Mouse (Mus musculus) intestine, embryonic 16.5 days (tissue): ENCODE data around the gene Gm49354. TPM values are rescaled to one million over a fixed set of nuclear protein-coding genes. Genes with fewer than 3 reads are reported as not detected.
"Not testable (repeated sequence)": the region's sequence is repeated elsewhere in the genome, so short reads cannot be mapped to it uniquely, and the experiment has no call there.

ENCODE experiments used
- ATAC-seq: fragments of 200-750 bp; cut with Nextera tagmentation; 2 replicates; pipeline ENCODE4 v1.8.0; 2017; ENCODE audit warnings: moderate TSS enrichment, moderate library complexity
- H3K27ac ChIP-seq: fragments of 300-500 bp; sonication (generic); 2 replicates; pipeline ENCODE4 v1.5.1; 2014; ENCODE audit warnings: mild to moderate bottlenecking, low read length
- H3K27me3 ChIP-seq: fragments of 300-500 bp; sonication (generic); replicated peaks from 2 replicates; pipeline ENCODE4 v1.6.1; 2014; ENCODE audit warnings: low read length, control low read depth, mixed read lengths; ENCODE audit not compliant: control insufficient read depth, insufficient read depth
- H3K36me3 ChIP-seq: fragments of 300-500 bp; sonication (generic); 2 replicates; pipeline ENCODE4 v1.6.1; 2014; ENCODE audit warnings: low read length, control low read depth; ENCODE audit not compliant: control insufficient read depth, insufficient read depth
- H3K4me1 ChIP-seq: fragments of 300-500 bp; sonication (generic); 2 replicates; pipeline ENCODE4 v1.6.1; 2014; ENCODE audit warnings: low read length, control low read depth, mixed read lengths; ENCODE audit not compliant: control insufficient read depth, insufficient read depth
- H3K4me2 ChIP-seq: fragments of 300-500 bp; sonication (generic); 2 replicates; pipeline ENCODE4 v1.6.1; 2014; ENCODE audit warnings: low read depth, low read length, control low read depth
- H3K4me3 ChIP-seq: fragments of 300-500 bp; sonication (generic); 2 replicates; pipeline ENCODE4 v1.5.1; 2014; ENCODE audit warnings: mild to moderate bottlenecking, low read length
- H3K9ac ChIP-seq: fragments of 300-500 bp; sonication (generic); 2 replicates; pipeline ENCODE4 v1.6.1; 2014; ENCODE audit warnings: low read depth, low read length
- H3K9me3 ChIP-seq: fragments of 300-500 bp; sonication (generic); 2 replicates; pipeline ENCODE4 v1.6.1; 2016; ENCODE audit warnings: low read length, control low read depth; ENCODE audit not compliant: control insufficient read depth
- WGBS: fragments of 180-500 bp; shearing (Covaris S2); extraction: QIAGEN DNeasy Blood & Tissue Kit; methylation state at CpG from one replicate; pipeline ENCODE4 v1.1.7; 2014; 5-methylcytosine and 5-hydroxymethylcytosine counted together
- polyA plus RNA-seq: library from polyadenylated mRNA; unstranded; fragments of >200 nt; fragmentation: Nextera tagmentation; extraction: Ambion mirVana; gene quantifications from 2 replicates; pipeline ENCODE4 v1.2.1, GENCODE M21; 2015

The Gm49354 gene
- polyA plus RNA-seq, 1 experiment from 2014 or later = not detected

- 67% methylated on average over 6 of the region's 6 CpGs for WGBS
- H3K27me3 ChIP-seq = no peaks in the 10 kb centered on the region
- H3K4me1 ChIP-seq = no peaks in the 10 kb centered on the region
- H3K9me3 ChIP-seq = no peaks in the 10 kb centered on the region
- H3K4me3 ChIP-seq = no peak overlapping the region
- no peak overlapping the region for H3K4me2 ChIP-seq
- no peak for ATAC-seq
- H3K27ac ChIP-seq = no peak overlapping the region
- no peaks in the 10 kb centered on the region for H3K36me3 ChIP-seq
- no peak overlapping the region for H3K9ac ChIP-seq
Measured at GRCm38 (mm10) chr13:59746164-59746563, 35.9 kb downstream of the Gm49354 start.

- ATAC-seq = no peak
- Histone ChIP-seq H3K27ac (no peak overlapping the region), H3K4me3 (no peak overlapping the region), H3K9ac (no peak overlapping the region), H3K4me2 (no peak overlapping the region), H3K27me3 (no peaks in the 10 kb centered on the region), H3K4me1 (no peaks in the 10 kb centered on the region), H3K9me3 (no peaks in the 10 kb centered on the region), H3K36me3 (no peaks in the 10 kb centered on the region)
- 79% methylated on average over 6 of the region's 6 CpGs for WGBS
Measured at GRCm38 (mm10) chr13:59745462-59745861, 36.6 kb downstream of the Gm49354 start.

- no peaks in the 10 kb centered on the region for H3K36me3 ChIP-seq
- H3K4me3 ChIP-seq = no peak overlapping the region
- 65% methylated on average over 10 of the region's 10 CpGs for WGBS
- H3K4me2 ChIP-seq = no peak overlapping the region
- no peaks in the 10 kb centered on the region for H3K27me3 ChIP-seq
- no peak overlapping the region for H3K9ac ChIP-seq
- ATAC-seq = no peak
- no peaks in the 10 kb centered on the region for H3K9me3 ChIP-seq
- H3K27ac ChIP-seq = no peak overlapping the region
- no peaks in the 10 kb centered on the region for H3K4me1 ChIP-seq
Measured at GRCm38 (mm10) chr13:59741697-59742096, 40.3 kb downstream of the Gm49354 start.

GRCm38 (mm10) chr13:59741096-59741495 is 40.9 kb downstream of the Gm49354 start:
- Histone ChIP-seq H3K9ac (no peak overlapping the region), H3K36me3 (no peaks in the 10 kb centered on the region), H3K27me3 (no peaks in the 10 kb centered on the region), H3K4me2 (no peak overlapping the region), H3K4me1 (no peaks in the 10 kb centered on the region), H3K27ac (no peak overlapping the region), H3K9me3 (no peaks in the 10 kb centered on the region), H3K4me3 (no peak overlapping the region)
- no peak for ATAC-seq
- WGBS = 85% methylated on average over 11 of the region's 11 CpGs

- 92% methylated on average over 4 of the region's 4 CpGs for WGBS
- Histone ChIP-seq H3K9ac (no peak overlapping the region), H3K4me2 (no peak overlapping the region), H3K4me1 (no peaks in the 10 kb centered on the region; the same call in 1 of the 2 replicates), H3K9me3 (no peaks in the 10 kb centered on the region), H3K36me3 (no peaks in the 10 kb centered on the region), H3K27me3 (no peaks in the 10 kb centered on the region), H3K27ac (no peak overlapping the region), H3K4me3 (no peak overlapping the region)
- no peak for ATAC-seq
Measured at GRCm38 (mm10) chr13:59739397-59739796, 42.6 kb downstream of the Gm49354 start.

- Histone ChIP-seq H3K4me1 (no peaks in the 10 kb centered on the region; the same call in 1 of the 2 replicates), H3K27ac (no peak overlapping the region), H3K4me2 (no peak overlapping the region), H3K36me3 (no peaks in the 10 kb centered on the region), H3K9ac (no peak overlapping the region), H3K4me3 (no peak overlapping the region), H3K27me3 (no peaks in the 10 kb centered on the region), H3K9me3 (no peaks in the 10 kb centered on the region)
- WGBS = 93% methylated on average over 2 of the region's 2 CpGs
- no peak for ATAC-seq
Measured at GRCm38 (mm10) chr13:59738455-59738854, 43.6 kb downstream of the Gm49354 start.

- 28% methylated on average over 3 of the region's 3 CpGs for WGBS
- Histone ChIP-seq H3K27ac (no peak overlapping the region), H3K36me3 (no peaks in the 10 kb centered on the region), H3K4me1 (no peaks in the 10 kb centered on the region; the same call in 1 of the 2 replicates), H3K4me3 (no peak overlapping the region), H3K9me3 (no peaks in the 10 kb centered on the region), H3K27me3 (no peaks in the 10 kb centered on the region), H3K9ac (no peak overlapping the region), H3K4me2 (no peak overlapping the region)
- peak; percentile 68 for ATAC-seq
Measured at GRCm38 (mm10) chr13:59735190-59735589, 46.9 kb downstream of the Gm49354 start.

- not testable (repeated sequence) for H3K4me1 ChIP-seq, H3K9ac ChIP-seq, H3K9me3 ChIP-seq, H3K27me3 ChIP-seq, H3K4me2 ChIP-seq, H3K27ac ChIP-seq, H3K36me3 ChIP-seq, H3K4me3 ChIP-seq
- 34% methylated on average over 6 of the region's 6 CpGs for WGBS
- ATAC-seq = peak; percentile 47
Measured at GRCm38 (mm10) chr13:59734347-59734746, 47.7 kb downstream of the Gm49354 start.

GRCm38 (mm10) chr13:59733936-59734335 is 48.1 kb downstream of the Gm49354 start:
- Histone ChIP-seq H3K27me3 (no peaks in the 10 kb centered on the region), H3K36me3 (no peaks in the 10 kb centered on the region), H3K4me1 (no peaks in the 10 kb centered on the region; the same call in 1 of the 2 replicates), H3K4me3 (no peak overlapping the region), H3K27ac (no peak overlapping the region), H3K4me2 (no peak overlapping the region), H3K9ac (no peak overlapping the region), H3K9me3 (no peaks in the 10 kb centered on the region)
- 0 out of 2 replicates have a peak, but pooled peaks have one; percentile 35 for ATAC-seq
- 84% methylated on average over 2 of the region's 4 CpGs for WGBS

- Histone ChIP-seq H3K9ac (no peak within 1 kb of the TSS), H3K4me3 (no peak within 1 kb of the TSS), H3K36me3 (no peaks in the 10 kb centered on the region), H3K9me3 (no peaks in the 10 kb centered on the region), H3K27me3 (no peaks in the 10 kb centered on the region), H3K4me1 (no peaks in the 10 kb centered on the region; the same call in 1 of the 2 replicates), H3K27ac (no peak within 1 kb of the TSS), H3K4me2 (no peak within 1 kb of the TSS)
- no peak for ATAC-seq
- WGBS = 34% methylated on average over 7 of the region's 7 CpGs
Measured at GRCm38 (mm10) chr13:59731652-59732051, 50.4 kb downstream of the Gm49354 start, which contains the start of gene Spata31d1d. TSS of gene Spata31d1d (minus strand) at chr13:59731752.
